Mouse (Mus musculus) testis, adult 10 weeks (tissue): Measurements from ENCODE around the gene Olfr1504. TPM values are rescaled to one million over a fixed set of nuclear protein-coding genes. Genes with fewer than 3 reads are reported as not detected.

Source experiments
- polyA plus RNA-seq: library from polyadenylated mRNA; stranded (reverse); fragments of 350-450 nt; fragmentation: Illumina TruSeq; extraction: RNeasy Lipid Tissue Mini Kit (QIAGEN cat#74804); gene quantifications from one replicate; pipeline ENCODE4 v1.2.3, GENCODE M21; 2014; ENCODE audit warnings: low read depth, low replicate concordance

The Olfr1504 gene
- not detected for polyA plus RNA-seq

GRCm38 (mm10) chr19:13897828-13898227 lies at the start of gene Olfr1504:
Olfr1504 (minus strand) TSS chr19:13897928.

GRCm38 (mm10) chr19:13913230-13913629 lies 15.5 kb upstream of the Olfr1504 start, which contains the start of gene Olfr1505:
Olfr1505 (plus strand) TSS chr19:13913530.

GRCm38 (mm10) chr19:13861495-13861894 lies 36.2 kb downstream of the Olfr1504 start, which contains the start of gene Olfr1502:
Olfr1502 (plus strand) TSS chr19:13861795.

GRCm38 (mm10) chr19:13850592-13850991 lies 47.1 kb downstream of the Olfr1504 start, which contains the start of gene Olfr1501:
Olfr1501 (minus strand) TSS chr19:13850692.

Other genes starting within 250 kb of the Olfr1504 start
- gene Olfr1490, start 246.8 kb downstream of the Olfr1504 start, polyA plus RNA-seq: not detected
- gene Olfr1491, start 200.7 kb downstream of the Olfr1504 start, polyA plus RNA-seq: not detected
- not detected for gene Olfr1493-ps1, start 174.7 kb downstream of the Olfr1504 start, polyA plus RNA-seq
- not detected for gene Olfr1494, start 158.2 kb downstream of the Olfr1504 start, polyA plus RNA-seq
- gene Olfr1495, start 133.3 kb downstream of the Olfr1504 start, polyA plus RNA-seq: not detected
- not detected for gene Olfr1496, start 120.0 kb downstream of the Olfr1504 start, polyA plus RNA-seq
- gene Olfr1497, start 99.7 kb downstream of the Olfr1504 start, polyA plus RNA-seq: not detected
- not detected for gene Olfr1499, start 78.5 kb downstream of the Olfr1504 start, polyA plus RNA-seq
- gene Olfr1500, start 67.4 kb downstream of the Olfr1504 start, polyA plus RNA-seq: not detected
- not detected for gene Olfr1501, start 47.2 kb downstream of the Olfr1504 start, polyA plus RNA-seq
- not detected for gene Olfr1502, start 36.1 kb downstream of the Olfr1504 start, polyA plus RNA-seq
- gene Olfr1505, start 15.6 kb upstream of the Olfr1504 start, polyA plus RNA-seq: not detected